Mouse (Mus musculus): Measurements from ENCODE around the gene Tpm3. TPM values are rescaled to one million over a fixed set of nuclear protein-coding genes. Genes with fewer than 3 reads are reported as not detected.

Tpm3 gene
- total and polyA plus RNA-seq, 3 experiments, result 42.2 to 48.9 (median 44.5) TPM

GRCm38 (mm10) chr3:90101673-90102072, 29.2 kb downstream of the Tpm3 start:
- no peak for DNase-seq
- H3K9ac ChIP-seq (ENCODE audit: low read depth, low read length), result no peak overlapping the region
- TF ChIP-seq EP300 (IDR thresholded peaks at IDR 0.05; ENCODE audit: insufficient read depth, low read depth, low read length), result no peak
- TF ChIP-seq POLR2A (IDR thresholded peaks at IDR 0.05; ENCODE audit: insufficient read depth, low read depth, low read length), result no peak
- no peak for TF ChIP-seq CTCF (IDR thresholded peaks at IDR 0.05)
- intact Hi-C loops (cut with DNase I), result no loop called here
- H3K4me1 ChIP-seq (ENCODE audit: control insufficient read depth, insufficient read depth, low read length), result no peaks in the 10 kb centered on the region
- 88% methylated on average over 2 of the region's 2 CpGs for WGBS
- no peak overlapping the region for H3K4me3 ChIP-seq
- no peaks in the 10 kb centered on the region for H3K27me3 ChIP-seq (ENCODE audit: control insufficient read depth, insufficient read depth, low read length)
- H3K27ac ChIP-seq, result no peak overlapping the region
- H3K79me2 ChIP-seq (replicated peaks; ENCODE audit: control insufficient read depth, insufficient read depth, low read length), result no peaks in the 10 kb centered on the region
- H3K36me3 ChIP-seq (ENCODE audit: control insufficient read depth, insufficient read depth, low read length), result no peaks in the 10 kb centered on the region

- DNase-seq, result no peak
- H3K9ac ChIP-seq (ENCODE audit: low read depth, low read length), result no peak overlapping the region
- H3K36me3 ChIP-seq (ENCODE audit: control insufficient read depth, insufficient read depth, low read length), result no peaks in the 10 kb centered on the region
- no peak for TF ChIP-seq EP300 (IDR thresholded peaks at IDR 0.05; ENCODE audit: insufficient read depth, low read depth, low read length)
- no peak for TF ChIP-seq CTCF (IDR thresholded peaks at IDR 0.05)
- TF ChIP-seq POLR2A (IDR thresholded peaks at IDR 0.05; ENCODE audit: insufficient read depth, low read depth, low read length), result no peak
- no peak overlapping the region for H3K4me3 ChIP-seq
- H3K79me2 ChIP-seq (replicated peaks; ENCODE audit: control insufficient read depth, insufficient read depth, low read length), result no peaks in the 10 kb centered on the region
- H3K27ac ChIP-seq, result no peak overlapping the region
- H3K27me3 ChIP-seq (ENCODE audit: control insufficient read depth, insufficient read depth, low read length), result no peaks in the 10 kb centered on the region
- no peaks in the 10 kb centered on the region for H3K4me1 ChIP-seq (ENCODE audit: control insufficient read depth, insufficient read depth, low read length)
- WGBS, result 86% methylated on average over 2 of the region's 2 CpGs
- intact Hi-C loops (cut with DNase I), result no loop called here
Observed at GRCm38 (mm10) chr3:90102239-90102638, 29.8 kb downstream of the Tpm3 start.

DNA sequence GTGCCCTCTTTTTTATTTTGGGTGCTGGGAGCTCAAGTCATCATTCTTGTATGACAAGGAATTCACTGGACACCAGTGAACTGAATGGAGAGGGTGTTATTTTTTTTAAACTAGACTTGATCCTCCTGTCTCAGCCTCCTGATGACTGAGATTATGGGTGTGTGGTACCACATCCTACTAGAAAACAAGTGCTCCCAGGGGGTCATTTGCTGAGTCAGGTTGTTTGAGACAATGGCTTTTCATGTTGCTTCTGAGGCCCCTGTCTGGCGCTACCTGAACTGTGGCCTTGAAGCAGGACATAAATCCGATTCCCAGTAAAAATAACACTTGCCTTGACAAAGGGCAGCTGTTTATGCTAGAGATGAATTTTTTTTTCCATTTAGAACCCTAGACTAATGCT, 30.7 kb downstream of the Tpm3 start:
- 71% methylated on average over 2 of the region's 2 CpGs for WGBS
- Histone ChIP-seq H3K4me3 (no peak overlapping the region), H3K27ac (no peak overlapping the region), H3K4me1 (ENCODE audit: control insufficient read depth, insufficient read depth, low read length) (no peaks in the 10 kb centered on the region), H3K79me2 (replicated peaks; ENCODE audit: control insufficient read depth, insufficient read depth, low read length) (no peaks in the 10 kb centered on the region), H3K36me3 (ENCODE audit: control insufficient read depth, insufficient read depth, low read length) (no peaks in the 10 kb centered on the region), H3K9ac (ENCODE audit: low read depth, low read length) (no peak overlapping the region), H3K27me3 (ENCODE audit: control insufficient read depth, insufficient read depth, low read length) (no peaks in the 10 kb centered on the region)
- intact Hi-C loops (cut with DNase I), result no loop called here
- DNase-seq, result no peak
- TF ChIP-seq POLR2A (IDR thresholded peaks at IDR 0.05; ENCODE audit: insufficient read depth, low read depth, low read length) (no peak), EP300 (IDR thresholded peaks at IDR 0.05; ENCODE audit: insufficient read depth, low read depth, low read length) (no peak), CTCF (IDR thresholded peaks at IDR 0.05) (no peak)

- intact Hi-C loops (cut with DNase I), result no loop called here
- Histone ChIP-seq H3K27ac (no peak within 1 kb of the TSS), H3K27me3 (ENCODE audit: control insufficient read depth, insufficient read depth, low read length) (no peaks in the 10 kb centered on the region), H3K9ac (ENCODE audit: low read depth, low read length) (no peak within 1 kb of the TSS), H3K4me1 (ENCODE audit: control insufficient read depth, insufficient read depth, low read length) (no peaks in the 10 kb centered on the region), H3K79me2 (replicated peaks; ENCODE audit: control insufficient read depth, insufficient read depth, low read length) (no peaks in the 10 kb centered on the region), H3K4me3 (no peak within 1 kb of the TSS), H3K36me3 (ENCODE audit: control insufficient read depth, insufficient read depth, low read length) (no peaks in the 10 kb centered on the region)
- WGBS, result 72% methylated on average over 13 of the region's 13 CpGs
- DNase-seq, result no peak
- no peak for TF ChIP-seq EP300 (IDR thresholded peaks at IDR 0.05; ENCODE audit: insufficient read depth, low read depth, low read length)
- TF ChIP-seq POLR2A (IDR thresholded peaks at IDR 0.05; ENCODE audit: insufficient read depth, low read depth, low read length), result no peak
- TF ChIP-seq CTCF (IDR thresholded peaks at IDR 0.05), result no peak
Observed at GRCm38 (mm10) chr3:90103938-90104337, 31.5 kb downstream of the Tpm3 start, which contains the start of gene Nup210l. Gene Nup210l, plus strand, starts transcription at chr3:90104132.

GRCm38 (mm10) chr3:90111706-90112105, 39.3 kb downstream of the Tpm3 start:
- H3K27me3 ChIP-seq (ENCODE audit: control insufficient read depth, insufficient read depth, low read length), result no peaks in the 10 kb centered on the region
- no peaks in the 10 kb centered on the region for H3K79me2 ChIP-seq (replicated peaks; ENCODE audit: control insufficient read depth, insufficient read depth, low read length)
- 56% methylated on average over 2 of the region's 2 CpGs for WGBS
- TF ChIP-seq POLR2A (IDR thresholded peaks at IDR 0.05; ENCODE audit: insufficient read depth, low read depth, low read length), result no peak
- TF ChIP-seq CTCF (IDR thresholded peaks at IDR 0.05), result no peak
- TF ChIP-seq EP300 (IDR thresholded peaks at IDR 0.05; ENCODE audit: insufficient read depth, low read depth, low read length), result no peak
- H3K9ac ChIP-seq (ENCODE audit: low read depth, low read length), result no peak overlapping the region
- intact Hi-C loops (cut with DNase I), result no loop called here
- H3K36me3 ChIP-seq (ENCODE audit: control insufficient read depth, insufficient read depth, low read length), result no peaks in the 10 kb centered on the region
- H3K4me3 ChIP-seq, result no peak overlapping the region
- peaks cover 2% of the 10 kb centered on the region; the same call in 1 of the 2 replicates for H3K4me1 ChIP-seq (ENCODE audit: control insufficient read depth, insufficient read depth, low read length)
- H3K27ac ChIP-seq, result no peak overlapping the region
- no peak for DNase-seq

DNA sequence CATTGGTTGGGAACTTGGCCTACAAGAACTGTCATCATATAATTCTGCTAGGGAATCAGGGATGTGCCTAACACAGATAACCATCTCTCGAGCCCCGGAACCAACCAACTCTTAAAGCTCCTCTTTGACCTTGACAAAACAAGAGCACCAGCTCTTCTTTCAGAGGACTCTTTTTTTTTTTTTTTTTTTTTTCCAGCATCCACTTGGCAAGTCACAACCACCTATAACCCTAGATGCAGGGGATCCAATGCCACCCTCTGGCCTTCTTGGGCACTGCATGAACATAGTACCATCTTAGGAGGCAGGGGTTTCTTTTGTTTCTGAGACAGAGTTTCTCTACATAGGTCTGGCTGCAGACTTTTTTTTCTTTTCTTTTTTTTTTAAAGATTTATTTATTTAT, 41.9 kb downstream of the Tpm3 start:
- H3K4me1 ChIP-seq (ENCODE audit: control insufficient read depth, insufficient read depth, low read length), result peaks cover 2% of the 10 kb centered on the region; the same call in 1 of the 2 replicates
- WGBS, result 58% methylated on average over 2 of the region's 2 CpGs
- intact Hi-C loops (cut with DNase I), result no loop called here
- no peaks in the 10 kb centered on the region for H3K27me3 ChIP-seq (ENCODE audit: control insufficient read depth, insufficient read depth, low read length)
- DNase-seq, result no peak
- no peak overlapping the region for H3K4me3 ChIP-seq
- no peaks in the 10 kb centered on the region for H3K36me3 ChIP-seq (ENCODE audit: control insufficient read depth, insufficient read depth, low read length)
- H3K9ac ChIP-seq (ENCODE audit: low read depth, low read length), result no peak overlapping the region
- no peak for TF ChIP-seq EP300 (IDR thresholded peaks at IDR 0.05; ENCODE audit: insufficient read depth, low read depth, low read length)
- peak; percentile 44 for TF ChIP-seq CTCF (IDR thresholded peaks at IDR 0.05)
- no peak for TF ChIP-seq POLR2A (IDR thresholded peaks at IDR 0.05; ENCODE audit: insufficient read depth, low read depth, low read length)
- H3K27ac ChIP-seq, result no peak overlapping the region
- no peaks in the 10 kb centered on the region for H3K79me2 ChIP-seq (replicated peaks; ENCODE audit: control insufficient read depth, insufficient read depth, low read length)

All from heart, adult 2 months (tissue).